Comparison of ENCODE assay signal across 9 mouse cellular contexts in the genomic region with DNA sequence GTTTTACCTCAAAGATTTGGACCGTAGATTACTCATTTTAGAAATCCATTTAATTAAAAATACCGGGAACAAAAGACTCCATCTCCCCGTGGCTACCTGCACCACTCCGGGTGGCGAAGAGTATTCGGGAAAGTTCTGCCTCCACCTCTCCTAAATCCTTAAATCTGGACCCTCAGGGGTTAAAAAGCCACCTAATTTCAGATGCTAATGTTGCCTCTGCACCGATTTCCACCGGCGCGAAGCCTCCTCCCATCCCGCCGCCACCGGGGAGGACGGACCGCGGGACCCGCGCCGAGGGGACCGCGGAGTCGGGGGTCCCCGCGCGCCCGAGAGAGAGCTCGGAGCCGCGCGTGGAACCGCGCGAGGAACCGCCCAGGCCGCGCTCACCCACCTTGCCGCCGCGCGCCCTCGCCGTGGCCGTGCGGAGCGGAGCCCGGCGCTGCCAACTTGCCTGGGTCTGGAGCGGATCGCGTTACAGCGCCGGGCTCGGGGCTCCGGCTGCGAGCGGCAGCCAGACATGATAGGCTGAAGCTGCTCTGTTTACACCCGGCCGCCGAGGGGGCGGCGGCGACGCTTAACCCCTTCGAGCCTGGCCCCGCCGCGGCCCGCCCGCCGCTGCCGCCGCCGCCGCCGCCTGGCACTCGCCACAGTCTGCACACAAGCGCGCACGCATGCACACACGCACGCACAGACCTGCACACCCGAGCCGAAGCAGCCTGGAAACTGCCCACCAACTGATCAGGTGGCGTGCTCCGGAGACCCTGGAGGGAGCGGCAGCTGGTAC.
A peak's percentile ranks its signal among the peaks of the same experiment; 100 is the strongest.
DNase-seq lines count a peak whose midpoint lies in the region; ATAC-seq and TF ChIP-seq lines count a peak whose summit lies in the region.
"Had no signal": no experiment of that assay in that cellular context is flagged by ENCODE, and none has a peak within 500 bp of the region (broad histone marks: within the 10 kb centered on the region; RNA-seq: fewer than 3 reads in every experiment).

No protein-coding gene starts in this region.

- DNase-seq in spleen, adult 2 months (ENCODE audit: low read depth in 1 of 2, low spot score in 2 of 2): no peak
- DNase-seq in spleen, adult 12 weeks (ENCODE audit: low spot score): no peak
- DNase-seq in kidney, postnatal 10 days: peak; percentile 84
- peak; percentile 2 for DNase-seq in liver, embryonic 13.5 days
- DNase-seq in ovary, postnatal 10 days (ENCODE audit: low spot score): peak; percentile 33
- peak; percentile 79 for DNase-seq in urinary bladder, postnatal 14 days (ENCODE audit: low spot score)

- H3K4me1 ChIP-seq in spleen, adult 2 months (ENCODE audit: control insufficient read depth, insufficient read depth, insufficient read length): no peaks in the 10 kb centered on the region
- H3K4me1 ChIP-seq in forebrain, embryonic 12.5 days: peaks cover 27% of the 10 kb centered on the region
- H3K4me1 ChIP-seq in heart, embryonic 16.5 days (ENCODE audit: control insufficient read depth, insufficient read depth, low read length): peaks cover 2% of the 10 kb centered on the region; the same call in 1 of the 2 replicates
- H3K4me1 ChIP-seq in liver, embryonic 13.5 days (replicated peaks): 0 out of 2 replicates have a peak, but pooled peaks cover 1% of the 10 kb centered on the region

- peak overlapping the region; percentile 23; the same call in 1 of the 2 replicates for H3K4me3 ChIP-seq in spleen, adult 2 months (ENCODE audit: extremely low read depth, insufficient read depth, insufficient read length)
- H3K4me3 ChIP-seq in forebrain, embryonic 12.5 days (replicated peaks): peak overlapping the region; percentile 82
- H3K4me3 ChIP-seq in heart, embryonic 16.5 days (ENCODE audit: low read length): peak overlapping the region; percentile 68
- peak overlapping the region; percentile 60 for H3K4me3 ChIP-seq in liver, embryonic 13.5 days (replicated peaks)

- ATAC-seq in forebrain, embryonic 12.5 days (ENCODE audit: low FRiP score): peak; percentile 95
- ATAC-seq in heart, embryonic 16.5 days (replicated peaks; ENCODE audit: extremely low read depth, insufficient read depth, low FRiP score): peak; percentile 98
- ATAC-seq in liver, embryonic 13.5 days (ENCODE audit: low read depth): peak; percentile 84

- no peak for TF ChIP-seq CTCF in spleen, adult 2 months (IDR thresholded peaks at IDR 0.05; ENCODE audit: extremely low read depth, insufficient read depth, insufficient read length, insufficient replicate concordance)

- H3K36me3 ChIP-seq in spleen, adult 2 months (ENCODE audit: control insufficient read depth, insufficient read depth, low read length): no peaks in the 10 kb centered on the region
- H3K36me3 ChIP-seq in forebrain, embryonic 12.5 days (replicated peaks): no peaks in the 10 kb centered on the region
- no peaks in the 10 kb centered on the region for H3K36me3 ChIP-seq in heart, embryonic 16.5 days (ENCODE audit: control insufficient read depth, insufficient read depth)
- no peaks in the 10 kb centered on the region for H3K36me3 ChIP-seq in liver, embryonic 13.5 days

- TF ChIP-seq POLR2A in spleen, adult 2 months (IDR thresholded peaks at IDR 0.05; ENCODE audit: low read depth, low read length): no peak

- no peaks in the 10 kb centered on the region for H3K9me3 ChIP-seq in forebrain, embryonic 12.5 days
- no peaks in the 10 kb centered on the region for H3K9me3 ChIP-seq in heart, embryonic 16.5 days (replicated peaks; ENCODE audit: control insufficient read depth, low read length)
- no peaks in the 10 kb centered on the region for H3K9me3 ChIP-seq in liver, embryonic 13.5 days (replicated peaks)

- H3K27me3 ChIP-seq in spleen, adult 2 months (ENCODE audit: control insufficient read depth, insufficient read depth, low read length): peaks cover 4% of the 10 kb centered on the region
- H3K27me3 ChIP-seq in forebrain, embryonic 12.5 days: peaks cover 5% of the 10 kb centered on the region; the same call in 1 of the 2 replicates
- H3K27me3 ChIP-seq in heart, embryonic 16.5 days (ENCODE audit: control insufficient read depth, insufficient read depth, low read length): peaks cover 6% of the 10 kb centered on the region
- peaks cover 37% of the 10 kb centered on the region for H3K27me3 ChIP-seq in liver, embryonic 13.5 days
- H3K27me3 ChIP-seq: CH12.LX had no signal

- peak overlapping the region; percentile 85 for H3K4me2 ChIP-seq in forebrain, embryonic 12.5 days
- H3K4me2 ChIP-seq in heart, embryonic 16.5 days (ENCODE audit: low read depth, low read length): peak overlapping the region; percentile 90
- H3K4me2 ChIP-seq in liver, embryonic 13.5 days: peak overlapping the region; percentile 57

- WGBS in spleen, adult 2 months: 2% methylated on average over 70 of the region's 86 CpGs
- WGBS in forebrain, embryonic 12.5 days: under 1% methylated on average over 53 of the region's 86 CpGs
- WGBS in heart, embryonic 16.5 days: under 1% methylated on average over 78 of the region's 86 CpGs
- under 1% methylated on average over 68 of the region's 86 CpGs for WGBS in liver, embryonic 13.5 days (ENCODE audit: insufficient replicate concordance)

- H3K27ac ChIP-seq in spleen, adult 2 months (ENCODE audit: insufficient read depth, low read length): no peak overlapping the region
- peak overlapping the region; percentile 97 for H3K27ac ChIP-seq in forebrain, embryonic 12.5 days
- H3K27ac ChIP-seq in heart, embryonic 16.5 days (ENCODE audit: low read length): peak overlapping the region; percentile 79
- H3K27ac ChIP-seq in liver, embryonic 13.5 days: peak overlapping the region; percentile 64

- peak overlapping the region; percentile 85 for H3K9ac ChIP-seq in forebrain, embryonic 12.5 days
- peak overlapping the region; percentile 83 for H3K9ac ChIP-seq in heart, embryonic 16.5 days (ENCODE audit: low read length)
- H3K9ac ChIP-seq in liver, embryonic 13.5 days: peak overlapping the region; percentile 58

Comparison
In these comparisons a context has a peak if more than half of its experiments do, and no peak if none do; other contexts are left out.
1. DNase-seq: peak in kidney, postnatal 10 days (single experiment), liver, embryonic 13.5 days (single experiment), ovary, postnatal 10 days (single experiment) and urinary bladder, postnatal 14 days (single experiment); none in spleen, adult 2 months (0 of 2) and spleen, adult 12 weeks (single experiment).
2. H3K4me3 ChIP-seq: peak in every context shown above with its lines; median percentile 82 in forebrain, embryonic 12.5 days; 68 in heart, embryonic 16.5 days; 60 in liver, embryonic 13.5 days; 23 in spleen, adult 2 months.
3. Peak in every context shown above with its lines, with median percentiles within 50 percentile points of each other: ATAC-seq, H3K4me2 ChIP-seq and H3K9ac ChIP-seq.